Mouse (Mus musculus) thymus, postnatal 0 days (tissue): Measurements from ENCODE around the gene Dnah17. TPM values are rescaled to one million over a fixed set of nuclear protein-coding genes. Genes with fewer than 3 reads are reported as not detected.

Source experiments
- DNase-seq: peaks from one replicate; pipeline ENCODE4 v3.0.0-alpha.2; 2015; ENCODE audit warnings: low spot score
- polyA plus RNA-seq: library from polyadenylated mRNA; unstranded; fragments of >200 nt; fragmentation: Nextera tagmentation; extraction: Ambion mirVana; gene quantifications from 2 replicates; pipeline ENCODE4 v1.2.1, GENCODE M21; 2015

Gene Dnah17
- polyA plus RNA-seq, 1 experiment from 2014 or later: 0.88 TPM

- peak; percentile 76 for DNase-seq
These were observed 13.3 kb upstream of the Dnah17 start for GRCm38 (mm10) chr11:118143731-118144130.

GRCm38 (mm10) chr11:118142547-118143165 is 12.2 kb upstream of the Dnah17 start:
- DNase-seq: no peak

- DNase-seq: no peak
These were observed 10.5 kb upstream of the Dnah17 start for GRCm38 (mm10) chr11:118140771-118141565.

GRCm38 (mm10) chr11:118138347-118138746 is 7.9 kb upstream of the Dnah17 start:
- no peak for DNase-seq

GRCm38 (mm10) chr11:118136172-118136632 is 5.8 kb upstream of the Dnah17 start:
- DNase-seq: no peak

GRCm38 (mm10) chr11:118135271-118135670 is 4.8 kb upstream of the Dnah17 start:
- DNase-seq: peak; percentile 51

GRCm38 (mm10) chr11:118133752-118134169 is 3.3 kb upstream of the Dnah17 start:
- no peak for DNase-seq

- DNase-seq: no peak
These were observed 2.8 kb upstream of the Dnah17 start for GRCm38 (mm10) chr11:118133133-118133751.

GRCm38 (mm10) chr11:118132136-118132535 is 1.7 kb upstream of the Dnah17 start:
- DNase-seq: no peak

GRCm38 (mm10) chr11:118129812-118130211 is 622 bp downstream of the Dnah17 start:
- no peak for DNase-seq

- DNase-seq: no peak
These were observed 8.8 kb downstream of the Dnah17 start for GRCm38 (mm10) chr11:118121592-118121991.

- DNase-seq: no peak
These were observed 11.7 kb downstream of the Dnah17 start for GRCm38 (mm10) chr11:118118777-118119176.

GRCm38 (mm10) chr11:118114581-118115110 is 15.8 kb downstream of the Dnah17 start:
- peak; percentile 62 for DNase-seq

- peak; percentile 57 for DNase-seq
These were observed 16.8 kb downstream of the Dnah17 start for GRCm38 (mm10) chr11:118113516-118114205.

- peak; percentile 91 for DNase-seq
These were observed 26.4 kb downstream of the Dnah17 start for GRCm38 (mm10) chr11:118104001-118104400.

- no peak for DNase-seq
These were observed 27.1 kb downstream of the Dnah17 start for GRCm38 (mm10) chr11:118103383-118103782.

- peak; percentile 93 for DNase-seq
These were observed 27.6 kb downstream of the Dnah17 start for GRCm38 (mm10) chr11:118102838-118103237.

GRCm38 (mm10) chr11:118101133-118101532 is 29.3 kb downstream of the Dnah17 start:
- DNase-seq: no peak

- no peak for DNase-seq
These were observed 33.7 kb downstream of the Dnah17 start for GRCm38 (mm10) chr11:118096736-118097135.

- DNase-seq: no peak
These were observed 35.4 kb downstream of the Dnah17 start for GRCm38 (mm10) chr11:118095004-118095403.

GRCm38 (mm10) chr11:118091002-118091670 is 39.3 kb downstream of the Dnah17 start:
- DNase-seq: peak; percentile 65
